Mouse (Mus musculus) liver, embryonic 14.5 days (tissue): ENCODE measurements at regions not wholly inside any gene's neighbourhood (a gene's known extent, or its start where the extent isn't known, plus 50 kb on each side); places are given as distances from the start of the nearest gene placed in this dataset.

Source experiments
- CTCF ChIP-seq: IDR thresholded peaks from 2 replicates; pipeline ENCODE4 v1.5.1; 2016; ENCODE audit warnings: antibody characterized with exemption, low read depth, control low read depth
- EP300 ChIP-seq: IDR thresholded peaks from 2 replicates; pipeline ENCODE4 v1.6.1; 2016; ENCODE audit warnings: antibody characterized with exemption, low read depth

DNA sequence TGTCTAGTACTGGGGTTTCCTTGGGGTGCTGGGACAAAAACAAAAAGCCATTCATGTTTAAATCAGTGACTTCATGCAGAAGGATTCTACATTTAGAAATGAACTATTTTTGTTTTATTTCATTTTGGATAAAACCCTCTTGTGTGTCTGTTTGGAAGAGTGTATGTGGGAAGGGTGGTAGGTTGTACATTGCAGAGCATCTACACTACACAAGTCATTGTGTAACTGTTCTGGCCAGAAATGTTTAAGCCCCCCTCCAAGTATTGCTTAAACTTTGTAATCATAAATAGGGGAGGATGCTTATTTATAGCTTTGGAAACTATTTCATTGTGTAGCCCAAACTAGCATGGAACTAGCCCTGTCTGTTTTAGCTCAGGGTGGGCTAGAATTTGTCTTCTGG lies 752.3 kb downstream of the Adgrl2 start:
- TF ChIP-seq CTCF, result no peak
- no peak for TF ChIP-seq EP300
